Mouse (Mus musculus) brain, embryonic 14.5 days (tissue): ENCODE data around the gene Fam171a2.

Source experiments
- CTCF ChIP-seq: fragments of 200-500 bp; IDR thresholded peaks from 2 replicates; pipeline ENCODE4 v1.5.1; 2012; ENCODE audit warnings: inconsistent platforms, mild to moderate bottlenecking, moderate library complexity, borderline replicate concordance; ENCODE audit not compliant: insufficient read depth, insufficient read length; ENCODE audit errors: extremely low read depth
- POLR2A ChIP-seq: fragments of 200-500 bp; IDR thresholded peaks from 2 replicates; pipeline ENCODE4 v1.6.1; 2012; ENCODE audit warnings: mild to moderate bottlenecking, inconsistent platforms, borderline replicate concordance; ENCODE audit not compliant: poor library complexity, insufficient read depth, insufficient read length, severe bottlenecking; ENCODE audit errors: extremely low read depth

- TF ChIP-seq CTCF (no peak), POLR2A (no peak)
Measured at GRCm38 (mm10) chr11:102392441-102393237, 54.8 kb downstream of the Fam171a2 start.
